ENCODE assay signal across 9 mouse cellular contexts in the genomic region with DNA sequence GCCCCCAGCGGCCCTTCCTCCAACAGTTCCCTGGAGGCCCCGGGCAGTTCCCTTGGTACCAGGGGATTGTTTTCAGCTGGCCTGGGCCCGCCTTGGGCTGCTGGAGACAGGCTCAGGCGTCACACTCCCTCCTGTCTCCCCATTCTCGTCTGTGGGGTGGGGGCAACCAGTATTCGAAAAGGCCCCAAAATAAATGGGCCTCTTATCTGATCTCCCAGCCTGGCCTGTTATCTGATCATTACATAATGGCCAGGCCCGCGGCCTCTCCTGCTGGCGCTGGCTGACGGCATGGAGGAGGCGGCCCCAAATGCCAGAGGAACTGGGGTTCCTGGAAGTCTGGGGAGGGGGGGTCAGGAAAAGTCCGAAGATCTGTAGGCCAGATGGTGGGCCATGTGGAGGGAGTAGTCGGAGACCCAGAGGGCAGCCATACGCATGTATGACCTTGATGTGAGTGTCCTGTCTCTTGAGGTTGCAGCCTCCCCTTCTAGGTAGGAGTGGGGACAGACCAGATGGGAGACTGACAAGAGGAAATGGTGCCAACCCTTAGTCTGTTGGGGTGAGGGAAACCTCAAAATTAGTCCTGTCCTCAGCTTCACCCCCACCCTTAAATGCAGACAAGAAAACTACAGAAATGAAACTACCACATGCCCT. TPM values are rescaled to one million over a fixed set of nuclear protein-coding genes. Genes with fewer than 3 reads are reported as not detected.
A peak's percentile ranks its signal among the peaks of the same experiment; 100 is the strongest.
DNase-seq lines count a peak whose midpoint lies in the region; ATAC-seq lines count a peak whose summit lies in the region.
"Had no signal": no experiment of that assay in that cellular context is flagged by ENCODE, and none has a peak within 500 bp of the region (broad histone marks: within the 10 kb centered on the region; RNA-seq: fewer than 3 reads in every experiment).

No protein-coding gene starts in this region.

- peak overlapping the region; percentile 77 for H3K27ac ChIP-seq in heart, embryonic 12.5 days (ENCODE audit: poor library complexity, severe bottlenecking)
- peak overlapping the region; percentile 75; the same call in 1 of the 2 replicates for H3K27ac ChIP-seq in limb, embryonic 15.5 days
- peak overlapping the region; percentile 18 for H3K27ac ChIP-seq in neural tube, embryonic 15.5 days (replicated peaks)
- no peak overlapping the region for H3K27ac ChIP-seq in forebrain, embryonic 13.5 days

- peak overlapping the region; percentile 27; the same call in 1 of the 2 replicates for H3K9ac ChIP-seq in heart, embryonic 12.5 days
- no peak overlapping the region for H3K9ac ChIP-seq in limb, embryonic 15.5 days
- H3K9ac ChIP-seq in neural tube, embryonic 15.5 days (replicated peaks): no peak overlapping the region
- H3K9ac ChIP-seq in forebrain, embryonic 13.5 days: no peak overlapping the region

- peak overlapping the region; percentile 48 for H3K4me2 ChIP-seq in heart, embryonic 12.5 days
- no peak overlapping the region for H3K4me2 ChIP-seq in limb, embryonic 15.5 days
- no peak overlapping the region for H3K4me2 ChIP-seq in neural tube, embryonic 15.5 days
- no peak overlapping the region for H3K4me2 ChIP-seq in forebrain, embryonic 13.5 days

- H3K9me3 ChIP-seq in heart, embryonic 12.5 days (replicated peaks): no peaks in the 10 kb centered on the region
- H3K9me3 ChIP-seq in limb, embryonic 15.5 days: no peaks in the 10 kb centered on the region
- no peaks in the 10 kb centered on the region for H3K9me3 ChIP-seq in neural tube, embryonic 15.5 days (replicated peaks)
- H3K9me3 ChIP-seq in forebrain, embryonic 13.5 days (replicated peaks): no peaks in the 10 kb centered on the region

- H3K27me3 ChIP-seq in heart, embryonic 12.5 days (replicated peaks): no peaks in the 10 kb centered on the region
- no peaks in the 10 kb centered on the region for H3K27me3 ChIP-seq in limb, embryonic 15.5 days
- no peaks in the 10 kb centered on the region for H3K27me3 ChIP-seq in neural tube, embryonic 15.5 days (replicated peaks)
- H3K27me3 ChIP-seq in forebrain, embryonic 13.5 days: no peaks in the 10 kb centered on the region

- DNase-seq in heart, postnatal 36 days: no peak
- no peak for DNase-seq in Muller cell, postnatal 12 days (ENCODE audit: inconsistent ontology term)
- no peak for DNase-seq in adrenal gland, postnatal 14 days

- H3K4me3 ChIP-seq in heart, embryonic 12.5 days: peak overlapping the region; percentile 1; the same call in 1 of the 2 replicates
- no peak overlapping the region for H3K4me3 ChIP-seq in limb, embryonic 15.5 days
- no peak overlapping the region for H3K4me3 ChIP-seq in neural tube, embryonic 15.5 days (replicated peaks)
- no peak overlapping the region for H3K4me3 ChIP-seq in forebrain, embryonic 13.5 days
- H3K4me3 ChIP-seq: myocyte had no signal

- no peak; the same call in 1 of the 2 replicates for ATAC-seq in heart, embryonic 12.5 days (ENCODE audit: insufficient number of reproducible peaks, low FRiP score)
- ATAC-seq in hematopoietic stem cell, adult 5-6 weeks (replicated peaks in 1 of 2; ENCODE audit: insufficient read depth in 1 of 2, low FRiP score in 2 of 2, low TSS enrichment in 1 of 2, low read depth in 1 of 2, poor library complexity in 2 of 2, severe bottlenecking in 2 of 2): peak; percentile 39 to 43
- no peak for ATAC-seq in limb, embryonic 15.5 days (ENCODE audit: insufficient number of reproducible peaks, low FRiP score, low TSS enrichment, low read depth)
- no peak for ATAC-seq in neural tube, embryonic 15.5 days (ENCODE audit: low FRiP score)
- no peak for ATAC-seq in forebrain, embryonic 13.5 days

- WGBS in heart, embryonic 12.5 days: 57% methylated on average over 14 of the region's 14 CpGs
- WGBS in limb, embryonic 15.5 days: 57% methylated on average over 14 of the region's 14 CpGs
- 69% methylated on average over 14 of the region's 14 CpGs for WGBS in neural tube, embryonic 15.5 days
- 79% methylated on average over 14 of the region's 14 CpGs for WGBS in forebrain, embryonic 13.5 days

- H3K4me1 ChIP-seq in heart, embryonic 12.5 days (replicated peaks): peaks cover 67% of the 10 kb centered on the region
- H3K4me1 ChIP-seq in limb, embryonic 15.5 days: peaks cover 27% of the 10 kb centered on the region
- H3K4me1 ChIP-seq in neural tube, embryonic 15.5 days: no peaks in the 10 kb centered on the region; the same call in 1 of the 2 replicates
- no peaks in the 10 kb centered on the region for H3K4me1 ChIP-seq in forebrain, embryonic 13.5 days

- H3K36me3 ChIP-seq in heart, embryonic 12.5 days: peaks cover 25% of the 10 kb centered on the region
- 0 out of 2 replicates have a peak, but pooled peaks cover 5% of the 10 kb centered on the region for H3K36me3 ChIP-seq in limb, embryonic 15.5 days
- no peaks in the 10 kb centered on the region for H3K36me3 ChIP-seq in neural tube, embryonic 15.5 days
- no peaks in the 10 kb centered on the region for H3K36me3 ChIP-seq in forebrain, embryonic 13.5 days (ENCODE audit: poor library complexity, severe bottlenecking)

- intact Hi-C loops in heart, postnatal 36 days (cut with DNase I): loop anchor here (2.0 kb wide), 1 partner anchor 22 kb away; no protein-coding TSS in a partner anchor

RNA-seq across cellular contexts. Expression of gene Eng, which starts 8.5 kb away (rescaled TPM):
- polyA plus RNA-seq in heart, embryonic 12.5 days (2016; fragmentation: Nextera tagmentation; extraction: Ambion mirVana): 159 and 168 TPM in 2 replicates
- 100 to 1,000 TPM; 123 to 136 TPM for total RNA-seq in heart, postnatal 36 days (2021)
- 20.9 and 23.6 TPM in 2 replicates for total RNA-seq in hematopoietic stem cell, adult 5-6 weeks (2017)
- 64.6 and 71.5 TPM in 2 replicates for polyA plus RNA-seq in limb, embryonic 15.5 days (2015; fragmentation: Nextera tagmentation; extraction: Ambion mirVana)
- 29.6 and 40.5 TPM in 2 replicates for polyA plus RNA-seq in neural tube, embryonic 15.5 days (2015; fragmentation: Nextera tagmentation; extraction: Ambion mirVana)
- 20.4 and 21.2 TPM in 2 replicates for polyA plus RNA-seq in forebrain, embryonic 13.5 days (2015; fragmentation: Nextera tagmentation; extraction: Ambion mirVana)
- total RNA-seq in adrenal gland, postnatal 14 days (2021): 105 and 106 TPM in 2 replicates

RNA-seq across cellular contexts. Expression of gene Ak1, which starts 33.3 kb away (rescaled TPM):
- polyA plus RNA-seq in heart, embryonic 12.5 days (2016; fragmentation: Nextera tagmentation; extraction: Ambion mirVana): 285 and 294 TPM in 2 replicates
- total RNA-seq in heart, postnatal 36 days (2021): 100 to 1,000 TPM; 631 to 727 TPM
- total RNA-seq in hematopoietic stem cell, adult 5-6 weeks (2017): 13.1 and 15.8 TPM in 2 replicates
- polyA plus RNA-seq in limb, embryonic 15.5 days (2015; fragmentation: Nextera tagmentation; extraction: Ambion mirVana): 46.9 and 132 TPM in 2 replicates
- 88.5 and 103 TPM in 2 replicates for polyA plus RNA-seq in neural tube, embryonic 15.5 days (2015; fragmentation: Nextera tagmentation; extraction: Ambion mirVana)
- polyA plus RNA-seq in forebrain, embryonic 13.5 days (2015; fragmentation: Nextera tagmentation; extraction: Ambion mirVana): 48.8 and 48.9 TPM in 2 replicates
- 53.2 and 61.4 TPM in 2 replicates for total RNA-seq in adrenal gland, postnatal 14 days (2021)

RNA-seq across cellular contexts. Expression of gene Fpgs, which starts 49.1 kb away (rescaled TPM):
- 18.7 and 20.3 TPM in 2 replicates for polyA plus RNA-seq in heart, embryonic 12.5 days (2016; fragmentation: Nextera tagmentation; extraction: Ambion mirVana)
- 1 to 10 TPM; 5.0 to 6.6 TPM for total RNA-seq in heart, postnatal 36 days (2021)
- 20.6 and 27.0 TPM in 2 replicates for total RNA-seq in hematopoietic stem cell, adult 5-6 weeks (2017)
- 33.5 and 34.8 TPM in 2 replicates for polyA plus RNA-seq in limb, embryonic 15.5 days (2015; fragmentation: Nextera tagmentation; extraction: Ambion mirVana)
- polyA plus RNA-seq in neural tube, embryonic 15.5 days (2015; fragmentation: Nextera tagmentation; extraction: Ambion mirVana): 19.3 and 20.6 TPM in 2 replicates
- polyA plus RNA-seq in forebrain, embryonic 13.5 days (2015; fragmentation: Nextera tagmentation; extraction: Ambion mirVana): 14.2 and 15.7 TPM in 2 replicates
- total RNA-seq in adrenal gland, postnatal 14 days (2021): 16.2 and 35.8 TPM in 2 replicates

RNA-seq across cellular contexts. Expression of gene St6galnac6, which starts 55.4 kb away (rescaled TPM):
- polyA plus RNA-seq in heart, embryonic 12.5 days (2016; fragmentation: Nextera tagmentation; extraction: Ambion mirVana): 31.6 and 35.3 TPM in 2 replicates
- total RNA-seq in heart, postnatal 36 days (2021): 100 to 1,000 TPM; 108 to 116 TPM
- total RNA-seq in hematopoietic stem cell, adult 5-6 weeks (2017): 13.3 TPM in 2 replicates
- 24.7 and 27.1 TPM in 2 replicates for polyA plus RNA-seq in limb, embryonic 15.5 days (2015; fragmentation: Nextera tagmentation; extraction: Ambion mirVana)
- 13.5 and 14.4 TPM in 2 replicates for polyA plus RNA-seq in neural tube, embryonic 15.5 days (2015; fragmentation: Nextera tagmentation; extraction: Ambion mirVana)
- polyA plus RNA-seq in forebrain, embryonic 13.5 days (2015; fragmentation: Nextera tagmentation; extraction: Ambion mirVana): 10.0 and 10.8 TPM in 2 replicates
- 54.1 and 56.5 TPM in 2 replicates for total RNA-seq in adrenal gland, postnatal 14 days (2021)

RNA-seq across cellular contexts. Expression of gene Cdk9, which starts 58.0 kb away (rescaled TPM):
- polyA plus RNA-seq in heart, embryonic 12.5 days (2016; fragmentation: Nextera tagmentation; extraction: Ambion mirVana): 67.5 and 73.3 TPM in 2 replicates
- 10 to 100 TPM; 24.6 to 26.6 TPM for total RNA-seq in heart, postnatal 36 days (2021)
- 68.8 and 74.9 TPM in 2 replicates for total RNA-seq in hematopoietic stem cell, adult 5-6 weeks (2017)
- 84.4 and 101 TPM in 2 replicates for polyA plus RNA-seq in limb, embryonic 15.5 days (2015; fragmentation: Nextera tagmentation; extraction: Ambion mirVana)
- polyA plus RNA-seq in neural tube, embryonic 15.5 days (2015; fragmentation: Nextera tagmentation; extraction: Ambion mirVana): 63.0 and 82.4 TPM in 2 replicates
- 90.3 and 99.9 TPM in 2 replicates for polyA plus RNA-seq in forebrain, embryonic 13.5 days (2015; fragmentation: Nextera tagmentation; extraction: Ambion mirVana)
- total RNA-seq in adrenal gland, postnatal 14 days (2021): 67.4 and 79.7 TPM in 2 replicates

Comparison
In these comparisons a context has a peak if more than half of its experiments do, and no peak if none do; other contexts are left out.
1. ATAC-seq: peak in hematopoietic stem cell, adult 5-6 weeks (2 of 2); none in heart, embryonic 12.5 days (single experiment), limb, embryonic 15.5 days (single experiment), neural tube, embryonic 15.5 days (single experiment) and forebrain, embryonic 13.5 days (single experiment).